Mouse (Mus musculus) liver, embryonic 11.5 days (tissue): ENCODE data around the gene Zfp708. TPM values are rescaled to one million over a fixed set of nuclear protein-coding genes. Genes with fewer than 3 reads are reported as not detected.
"Not testable (repeated sequence)": the region's sequence is repeated elsewhere in the genome, so short reads cannot be mapped to it uniquely, and the experiment has no call there.

Experiments used
- ATAC-seq: fragments of 200-750 bp; cut with Nextera tagmentation; replicated peaks from 2 replicates; pipeline ENCODE4 v1.8.0; 2017; ENCODE audit warnings: moderate number of reproducible peaks, mild to moderate bottlenecking, moderate TSS enrichment, moderate library complexity; ENCODE audit not compliant: low FRiP score
- DNase-seq: peaks from one replicate; pipeline ENCODE4 v3.0.0-alpha.2; 2017; ENCODE audit warnings: low spot score
- H3K27ac ChIP-seq: fragments of 300-500 bp; sonication (generic); 2 replicates; pipeline ENCODE4 v1.5.1; 2014; ENCODE audit warnings: mild to moderate bottlenecking, low read depth, low read length, control low read depth
- H3K27me3 ChIP-seq: fragments of 300-500 bp; sonication (generic); replicated peaks from 2 replicates; pipeline ENCODE4 v1.6.1; 2014; ENCODE audit warnings: low read length, mixed read lengths; ENCODE audit not compliant: control insufficient read depth, insufficient read depth
- H3K36me3 ChIP-seq: fragments of 300-500 bp; sonication (generic); 2 replicates; pipeline ENCODE4 v1.6.1; 2014; ENCODE audit warnings: mild to moderate bottlenecking, low read length, moderate library complexity, mixed read lengths; ENCODE audit not compliant: control insufficient read depth, insufficient read depth
- H3K4me1 ChIP-seq: fragments of 300-500 bp; sonication (generic); replicated peaks from 2 replicates; pipeline ENCODE4 v1.6.1; 2014; ENCODE audit warnings: low read length, mixed read lengths; ENCODE audit not compliant: control insufficient read depth, insufficient read depth
- H3K4me2 ChIP-seq: fragments of 300-500 bp; sonication (generic); 2 replicates; pipeline ENCODE4 v1.6.1; 2014; ENCODE audit warnings: mild to moderate bottlenecking, control low read depth, moderate library complexity
- H3K4me3 ChIP-seq: fragments of 300-500 bp; sonication (generic); 2 replicates; pipeline ENCODE4 v1.5.1; 2014; ENCODE audit warnings: low read depth, low read length, control low read depth
- H3K9ac ChIP-seq: fragments of 300-500 bp; sonication (generic); 2 replicates; pipeline ENCODE4 v1.6.1; 2014; ENCODE audit warnings: low read depth, low read length, control low read depth
- H3K9me3 ChIP-seq: fragments of 300-500 bp; sonication (generic); 2 replicates; pipeline ENCODE4 v1.6.1; 2016; ENCODE audit warnings: low read length, inconsistent platforms, mixed read lengths; ENCODE audit not compliant: control insufficient read depth
- WGBS: fragments of 180-500 bp; shearing (Covaris S2); extraction: QIAGEN DNeasy Blood & Tissue Kit; methylation state at CpG from one replicate; pipeline ENCODE4 v1.1.7; 2014; 5-methylcytosine and 5-hydroxymethylcytosine counted together
- polyA plus RNA-seq: library from polyadenylated mRNA; unstranded; fragments of >200 nt; fragmentation: Nextera tagmentation; extraction: Ambion mirVana; gene quantifications from 2 replicates; pipeline ENCODE4 v1.2.1, GENCODE M21; 2014

Gene Zfp708
- 2.7 and 4.1 TPM in 2 replicates for polyA plus RNA-seq

DNA sequence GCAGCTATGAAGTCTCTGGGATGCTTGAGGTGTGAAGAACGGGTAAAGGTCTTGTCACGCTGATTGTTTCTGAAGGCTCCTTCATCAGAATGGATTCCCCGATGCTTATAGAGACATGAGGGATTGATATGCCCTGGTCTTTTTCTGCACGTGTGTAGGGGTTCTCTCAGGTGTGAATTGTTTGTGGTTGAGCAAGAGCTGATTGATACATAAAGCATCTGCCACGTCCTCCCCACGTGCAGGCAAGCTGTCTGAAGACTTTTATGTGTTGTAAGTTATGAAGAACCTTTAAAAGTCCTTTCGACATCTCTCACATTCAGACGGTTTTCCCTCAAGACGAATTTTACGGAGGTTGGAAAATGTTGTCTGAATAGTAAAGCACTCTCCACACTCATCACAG is at the start of gene Zfp708:
Zfp708 (minus strand) TSS at position 101 of the 400 bp plus-strand sequence.
- ATAC-seq, result no peak

DNA sequence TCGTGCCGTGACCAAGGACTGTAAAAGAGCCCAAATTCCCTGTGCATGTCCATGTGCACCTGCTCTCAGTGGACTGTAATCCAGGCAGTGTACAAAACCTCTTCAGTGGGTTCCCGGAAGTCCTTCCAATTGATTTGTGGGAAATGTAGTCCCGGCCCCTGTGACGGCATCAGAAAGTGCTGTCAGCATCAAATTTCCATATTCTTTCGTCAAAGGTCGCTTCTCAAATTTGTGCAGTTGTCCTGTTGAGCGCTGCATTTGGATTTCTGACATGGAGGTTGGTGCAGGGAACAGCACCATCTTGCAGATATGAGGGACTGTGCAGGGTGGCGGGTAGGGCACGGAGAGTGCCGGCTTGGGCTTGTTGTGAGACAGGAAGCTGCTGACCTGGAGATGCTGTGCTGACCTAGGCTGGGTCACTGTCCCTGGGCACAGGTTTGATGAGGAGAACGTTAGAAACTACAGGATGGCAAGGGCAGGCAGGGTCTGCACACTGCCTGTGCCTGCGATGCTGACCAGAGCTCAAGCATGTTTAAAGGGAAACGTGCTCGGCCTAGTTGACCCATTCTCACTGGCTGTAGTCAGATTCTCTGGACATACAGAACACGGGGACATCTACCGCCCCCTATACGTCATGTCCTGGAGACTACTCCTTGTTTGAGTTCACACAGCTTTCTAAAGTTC is 30.4 kb upstream of the Zfp708 start:
- DNase-seq (peak; percentile 78), ATAC-seq (peak; percentile 90)
- H3K4me1 ChIP-seq, result no peaks in the 10 kb centered on the region
- H3K9ac ChIP-seq, result peak overlapping the region; percentile 71
- no peaks in the 10 kb centered on the region for H3K36me3 ChIP-seq
- H3K27me3 ChIP-seq, result no peaks in the 10 kb centered on the region
- H3K4me3 ChIP-seq, result peak overlapping the region; percentile 77
- peak overlapping the region; percentile 78 for H3K4me2 ChIP-seq
- no peaks in the 10 kb centered on the region for H3K9me3 ChIP-seq
- WGBS, result 1% methylated on average over 18 of the region's 18 CpGs
- peak overlapping the region; percentile 39; the same call in 1 of the 2 replicates for H3K27ac ChIP-seq

More for the DNA sequence above, at the start of gene Zfp708:
- H3K4me3 ChIP-seq, result no peak within 1 kb of the TSS
- no peaks in the 10 kb centered on the region for H3K27me3 ChIP-seq
- WGBS, result 91% methylated on average over 10 of the region's 10 CpGs
- H3K4me1 ChIP-seq, result no peaks in the 10 kb centered on the region
- H3K36me3 ChIP-seq, result peaks cover 3% of the 10 kb centered on the region; the same call in 1 of the 2 replicates
- DNase-seq, result no peak
- no peak within 1 kb of the TSS for H3K4me2 ChIP-seq
- H3K9me3 ChIP-seq, result no peaks in the 10 kb centered on the region
- H3K27ac ChIP-seq, result no peak within 1 kb of the TSS
- no peak within 1 kb of the TSS for H3K9ac ChIP-seq

DNA sequence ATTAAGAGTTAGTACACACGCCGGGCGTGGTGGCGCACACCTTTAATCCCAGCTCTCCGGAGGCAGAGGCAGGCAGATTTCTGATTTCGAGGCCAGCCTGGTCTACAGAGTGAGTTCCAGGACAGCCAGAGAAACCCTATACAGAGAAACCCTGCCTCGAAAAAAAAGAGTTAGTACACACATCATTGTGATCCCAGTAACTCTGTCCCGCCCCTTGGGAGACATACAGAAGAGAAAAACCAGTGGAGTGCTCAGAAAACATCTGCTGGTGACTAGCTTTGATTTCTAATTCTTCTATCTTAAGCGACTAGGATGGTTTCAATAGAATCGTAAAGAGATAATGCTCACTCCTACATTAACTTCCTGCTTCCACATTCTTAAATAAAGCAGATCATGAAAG is 29.7 kb upstream of the Zfp708 start:
- not testable (repeated sequence) for H3K27ac ChIP-seq, ATAC-seq, H3K9ac ChIP-seq, H3K4me3 ChIP-seq, H3K36me3 ChIP-seq, H3K9me3 ChIP-seq, DNase-seq, H3K27me3 ChIP-seq, H3K4me1 ChIP-seq
- peak overlapping the region; percentile 78 for H3K4me2 ChIP-seq
- WGBS, result 73% methylated on average over 10 of the region's 10 CpGs

DNA sequence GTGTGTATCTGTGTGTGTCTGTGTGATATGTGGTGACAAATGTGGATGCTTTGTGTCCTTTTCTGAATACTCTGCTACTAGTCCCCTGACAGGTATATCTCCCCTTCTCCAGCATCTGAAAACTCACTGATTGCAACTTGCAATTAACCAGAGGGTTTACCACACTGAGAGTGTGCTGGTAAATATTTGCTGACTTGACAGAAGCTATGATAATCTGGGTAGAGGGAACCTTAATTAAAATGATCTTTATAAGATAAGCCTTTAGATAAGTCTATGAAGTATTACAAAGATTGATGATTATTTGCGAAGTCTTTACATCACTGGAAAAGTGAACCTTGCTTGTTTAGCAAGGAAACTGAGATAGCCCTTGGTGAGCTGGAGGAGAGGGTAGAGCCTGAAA is 26.7 kb upstream of the Zfp708 start:
- Histone ChIP-seq H3K27me3 (no peaks in the 10 kb centered on the region), H3K9me3 (no peaks in the 10 kb centered on the region), H3K9ac (no peak overlapping the region), H3K4me2 (no peak overlapping the region), H3K4me3 (no peak overlapping the region), H3K27ac (no peak overlapping the region), H3K36me3 (no peaks in the 10 kb centered on the region), H3K4me1 (no peaks in the 10 kb centered on the region)
- whole genome bisulfite sequencing, result 81% methylated on average over 1 of the region's 1 CpGs
- ATAC-seq (no peak), DNase-seq (no peak)

DNA sequence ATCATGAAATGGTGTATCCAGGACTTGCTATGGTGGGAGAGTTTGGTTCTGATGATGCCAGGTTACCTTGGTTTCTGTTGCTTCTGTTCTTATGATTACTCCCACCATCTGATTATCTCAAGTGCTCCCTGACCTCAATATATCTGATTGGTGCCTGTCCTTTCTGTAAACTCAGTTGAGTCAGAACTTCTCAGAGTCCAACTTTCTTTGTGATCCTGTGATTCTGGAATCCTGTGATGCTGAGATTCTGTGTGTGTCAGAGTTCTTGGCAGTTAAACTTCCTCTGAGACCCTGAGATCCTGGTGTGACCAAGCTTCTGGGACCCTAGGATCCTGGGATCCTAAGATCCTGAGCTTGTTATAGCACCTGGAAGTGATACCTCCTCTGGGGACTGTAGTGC is 23.6 kb upstream of the Zfp708 start, which contains the start of gene Zfp759:
Zfp759 (plus strand) TSS at position 301 of the 400 bp plus-strand sequence.
- H3K9me3 ChIP-seq, H3K4me3 ChIP-seq, H3K4me2 ChIP-seq, DNase-seq, H3K27ac ChIP-seq, H3K27me3 ChIP-seq, H3K36me3 ChIP-seq, ATAC-seq, H3K4me1 ChIP-seq, H3K9ac ChIP-seq: not testable (repeated sequence)

DNA sequence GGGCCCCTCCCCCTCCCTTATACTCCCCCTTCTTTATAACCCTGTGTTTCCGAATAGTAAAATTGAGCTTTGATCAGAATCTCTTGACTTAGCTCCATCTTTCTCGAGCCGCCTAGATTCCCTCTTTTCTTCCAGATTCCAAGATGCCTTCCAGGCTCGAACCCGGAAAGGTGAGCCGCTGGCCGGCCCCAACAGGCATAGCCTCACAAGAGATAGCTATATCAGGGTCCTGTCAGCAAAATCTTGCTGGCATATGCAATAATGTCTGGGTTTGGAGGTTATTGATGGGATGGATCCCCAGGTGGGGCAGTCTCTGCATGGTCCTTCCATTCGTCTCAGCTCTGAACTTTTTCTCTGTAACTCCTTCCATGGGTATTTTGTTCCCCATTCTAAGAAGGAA is 18.4 kb upstream of the Zfp708 start, which contains the start of gene Rslcan18:
Rslcan18 (minus strand) TSS at position 101 of the 400 bp plus-strand sequence.
- DNase-seq, H3K27me3 ChIP-seq, H3K9ac ChIP-seq, H3K4me3 ChIP-seq, H3K36me3 ChIP-seq, H3K4me2 ChIP-seq, H3K27ac ChIP-seq, ATAC-seq, H3K4me1 ChIP-seq, H3K9me3 ChIP-seq: not testable (repeated sequence)
- WGBS, result 87% methylated on average over 8 of the region's 8 CpGs

DNA sequence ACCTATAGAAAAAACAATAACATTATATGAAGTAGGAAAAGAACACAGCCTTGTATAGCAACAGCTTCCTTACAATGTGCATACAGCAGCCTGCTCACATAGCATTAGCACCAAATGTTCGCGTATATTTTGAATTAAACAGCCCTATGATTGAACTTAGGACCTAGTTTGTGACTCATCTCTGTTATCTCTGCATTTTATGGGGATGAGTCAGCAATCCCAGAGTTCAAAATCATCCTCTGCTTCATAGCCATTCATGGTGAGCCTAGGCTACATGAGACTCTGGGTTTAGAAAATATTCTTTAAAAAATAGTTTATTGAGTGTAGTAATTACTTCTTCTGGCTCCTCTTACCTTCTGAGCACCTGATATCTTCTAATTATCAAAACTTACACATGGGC is 15.5 kb upstream of the Zfp708 start:
- WGBS, result 90% methylated on average over 2 of the region's 2 CpGs
- ATAC-seq, result no peak

DNA sequence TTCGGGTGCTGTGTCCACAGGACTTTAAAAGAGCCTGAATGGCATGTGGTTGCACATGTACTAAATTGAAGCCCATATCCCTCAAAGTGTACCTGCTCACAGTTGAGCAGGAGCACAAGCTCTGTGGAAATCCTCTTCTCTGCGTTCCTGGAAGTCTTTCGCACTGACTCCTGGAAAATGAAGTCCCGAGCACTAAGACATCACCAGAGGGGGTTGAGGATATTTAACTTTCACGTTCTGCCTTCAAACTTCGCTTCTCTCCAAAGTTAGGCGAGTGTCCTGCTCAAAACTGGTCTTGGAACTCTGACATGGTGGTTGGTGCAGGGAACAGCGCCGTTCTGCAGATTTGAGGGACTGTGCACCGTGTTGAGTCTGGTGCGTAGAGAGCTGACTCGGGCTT is 14.3 kb upstream of the Zfp708 start:
- no peak for ATAC-seq
- DNase-seq, result no peak
- peaks cover 6% of the 10 kb centered on the region; the same call in 1 of the 2 replicates for H3K4me1 ChIP-seq
- no peak overlapping the region for H3K9ac ChIP-seq
- no peak overlapping the region for H3K4me2 ChIP-seq
- WGBS, result 78% methylated on average over 12 of the region's 12 CpGs
- no peak overlapping the region for H3K4me3 ChIP-seq
- H3K27me3 ChIP-seq, result no peaks in the 10 kb centered on the region
- no peaks in the 10 kb centered on the region for H3K36me3 ChIP-seq
- H3K9me3 ChIP-seq, result no peaks in the 10 kb centered on the region
- no peak overlapping the region for H3K27ac ChIP-seq

More for the DNA sequence above, 15.5 kb upstream of the Zfp708 start:
- no peak for DNase-seq
- no peak overlapping the region for H3K27ac ChIP-seq
- H3K4me3 ChIP-seq, result no peak overlapping the region
- H3K9me3 ChIP-seq, result no peaks in the 10 kb centered on the region
- H3K4me1 ChIP-seq, result no peaks in the 10 kb centered on the region; the same call in 1 of the 2 replicates
- no peaks in the 10 kb centered on the region for H3K36me3 ChIP-seq
- no peak overlapping the region for H3K4me2 ChIP-seq
- H3K27me3 ChIP-seq, result no peaks in the 10 kb centered on the region
- no peak overlapping the region for H3K9ac ChIP-seq

DNA sequence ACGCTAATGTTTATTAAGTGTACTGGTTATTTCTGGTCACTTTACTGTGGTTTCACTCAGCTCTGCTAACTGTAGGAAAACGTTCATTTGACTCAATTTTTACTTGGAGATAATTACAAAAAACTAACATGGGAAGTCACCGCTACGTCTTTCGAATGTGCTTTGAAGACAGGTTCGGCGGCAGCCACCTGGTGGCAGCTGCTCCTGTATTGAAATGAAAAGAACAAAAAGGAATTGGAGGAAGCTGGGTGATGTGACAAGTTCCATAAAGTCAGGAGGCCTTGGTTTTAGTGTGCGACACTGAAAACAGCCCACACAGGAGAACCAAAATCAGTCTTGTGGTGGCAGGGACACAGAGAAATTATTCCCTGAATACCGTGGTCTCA is 11.0 kb upstream of the Zfp708 start:
- ATAC-seq, result peak; percentile 68
- Histone ChIP-seq H3K9ac (peak overlapping the region; percentile 80), H3K4me2 (peak overlapping the region; percentile 59), H3K27ac (0 out of 2 replicates have a peak overlapping the region, but pooled peaks have one; percentile 80), H3K4me3 (peak overlapping the region; percentile 71), H3K4me1 (peaks cover 6% of the 10 kb centered on the region; the same call in 1 of the 2 replicates), H3K27me3 (no peaks in the 10 kb centered on the region), H3K36me3 (peaks cover 11% of the 10 kb centered on the region), H3K9me3 (peaks cover 2% of the 10 kb centered on the region; the same call in 1 of the 2 replicates)
- DNase-seq, result peak; percentile 62
- WGBS, result 5% methylated on average over 9 of the region's 9 CpGs
